In the genomic region with DNA sequence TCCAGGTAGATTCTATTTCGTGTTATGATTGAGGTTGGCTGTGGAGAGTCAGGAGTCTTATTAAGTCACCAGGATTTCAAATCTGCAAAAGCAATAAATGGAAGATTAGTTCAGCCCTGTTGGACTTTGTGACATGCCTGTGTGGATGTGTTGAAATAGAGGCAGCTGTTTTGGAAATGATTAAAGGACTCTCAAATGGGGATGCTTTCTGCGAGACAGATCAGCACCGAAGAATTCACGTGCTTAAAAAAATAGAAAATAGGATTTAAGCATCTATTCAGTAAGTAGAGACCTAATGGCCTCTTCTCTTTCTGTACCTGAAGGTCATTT, we compare ENCODE assay signal across 19 mouse cellular contexts. TPM values are rescaled to one million over a fixed set of nuclear protein-coding genes. Genes with fewer than 3 reads are reported as not detected.
DNase-seq lines count a peak whose midpoint lies in the region; ATAC-seq and TF ChIP-seq lines count a peak whose summit lies in the region.
"Had no signal": no experiment of that assay in that cellular context is flagged by ENCODE, and none has a peak within 500 bp of the region (broad histone marks: within the 10 kb centered on the region; RNA-seq: fewer than 3 reads in every experiment).

No protein-coding gene starts in this region.

- 86% methylated on average over 4 of the region's 4 CpGs for WGBS in heart, embryonic 10.5 days
- 24% methylated on average over 4 of the region's 4 CpGs for WGBS in liver, adult 2 months
- WGBS in liver, embryonic 12.5 days (ENCODE audit: insufficient replicate concordance): 26% methylated on average over 4 of the region's 4 CpGs
- 87% methylated on average over 4 of the region's 4 CpGs for WGBS in lung, adult 2 months

- no peak for TF ChIP-seq CTCF in liver, adult 2 months (IDR thresholded peaks at IDR 0.05; ENCODE audit: low read depth, low read length)
- no peak for TF ChIP-seq CTCF in lung, adult 2 months (IDR thresholded peaks at IDR 0.05; ENCODE audit: insufficient read depth, low read length)

- H3K4me1 ChIP-seq in heart, embryonic 10.5 days: peaks cover 6% of the 10 kb centered on the region; the same call in 1 of the 2 replicates
- no peaks in the 10 kb centered on the region for H3K4me1 ChIP-seq in liver, adult 2 months (ENCODE audit: control insufficient read depth, insufficient read depth, low read length)
- peaks cover 53% of the 10 kb centered on the region for H3K4me1 ChIP-seq in liver, embryonic 12.5 days
- no peaks in the 10 kb centered on the region for H3K4me1 ChIP-seq in lung, adult 2 months (ENCODE audit: control insufficient read depth, insufficient read depth, low read length)
- H3K4me1 ChIP-seq: hindbrain, embryonic 13.5 days; midbrain, embryonic 10.5 days; neural tube, embryonic 13.5 days; stomach, embryonic 15.5 days had no signal

- no peak for TF ChIP-seq POLR2A in liver, adult 2 months (IDR thresholded peaks at IDR 0.05; ENCODE audit: extremely low read depth, insufficient read depth, low read length)
- no peak for TF ChIP-seq POLR2A in lung, adult 2 months (IDR thresholded peaks at IDR 0.05; ENCODE audit: borderline replicate concordance, extremely low read depth, low read depth, low read length)

- H3K27me3 ChIP-seq in heart, embryonic 10.5 days (ENCODE audit: insufficient read depth, poor library complexity, severe bottlenecking): no peaks in the 10 kb centered on the region
- no peaks in the 10 kb centered on the region for H3K27me3 ChIP-seq in liver, adult 2 months (ENCODE audit: control insufficient read depth, insufficient read depth, low read length)
- no peaks in the 10 kb centered on the region for H3K27me3 ChIP-seq in liver, embryonic 12.5 days (replicated peaks)
- H3K27me3 ChIP-seq: hindbrain, embryonic 13.5 days; neural tube, embryonic 13.5 days; stomach, embryonic 15.5 days had no signal

- intact Hi-C loops in heart, postnatal 10 days (cut with DNase I): no loop called here

- DNase-seq in heart, embryonic 10.5 days (ENCODE audit: low spot score): peak; percentile 66
- DNase-seq in heart, postnatal 10 days: no peak
- peak; percentile 92 for DNase-seq in liver, adult 2 months (ENCODE audit: extremely low read depth, low read depth, low spot score)
- no peak for DNase-seq in liver
- no peak for DNase-seq in lung, postnatal 14 days
- DNase-seq in gastrocnemius, adult 18-20 months (ENCODE audit: low spot score): no peak
- no peak for DNase-seq in lung, adult 2 months
- DNase-seq: adrenal gland, adult 2 months; cerebellum, postnatal 14 days; embryo, embryonic 11 days; heart, adult 2 months; thymus, postnatal 14 days had no signal

- no peak overlapping the region for H3K27ac ChIP-seq in heart, embryonic 10.5 days
- no peak overlapping the region for H3K27ac ChIP-seq in liver, adult 2 months (replicated peaks; ENCODE audit: insufficient read depth, low read depth, low read length)
- H3K27ac ChIP-seq in liver, embryonic 12.5 days: peak overlapping the region; percentile 99
- H3K27ac ChIP-seq: heart, adult 2 months; hindbrain, embryonic 13.5 days; midbrain, embryonic 10.5 days; neural tube, embryonic 13.5 days; stomach, embryonic 15.5 days had no signal

- H3K9me3 ChIP-seq in heart, embryonic 10.5 days: no peaks in the 10 kb centered on the region
- no peaks in the 10 kb centered on the region; the same call in 1 of the 2 replicates for H3K9me3 ChIP-seq in liver, embryonic 12.5 days (replicated peaks)
- H3K9me3 ChIP-seq: hindbrain, embryonic 13.5 days; midbrain, embryonic 10.5 days; neural tube, embryonic 13.5 days; stomach, embryonic 15.5 days had no signal

- no peak overlapping the region for H3K9ac ChIP-seq in liver, adult 2 months (ENCODE audit: low read depth, low read length)
- H3K9ac ChIP-seq in liver, embryonic 12.5 days: peak overlapping the region; percentile 54
- H3K9ac ChIP-seq: hindbrain, embryonic 13.5 days; neural tube, embryonic 13.5 days; stomach, embryonic 15.5 days had no signal

- H3K79me2 ChIP-seq in liver, adult 2 months (ENCODE audit: control insufficient read depth, insufficient read depth, low read length): no peaks in the 10 kb centered on the region

- H3K4me2 ChIP-seq in liver, embryonic 12.5 days: peak overlapping the region; percentile 59
- H3K4me2 ChIP-seq: hindbrain, embryonic 13.5 days; neural tube, embryonic 13.5 days; stomach, embryonic 15.5 days had no signal

- no peak overlapping the region for H3K4me3 ChIP-seq in heart, embryonic 10.5 days
- H3K4me3 ChIP-seq in liver, adult 2 months (ENCODE audit: insufficient read depth, low read depth, low read length): no peak overlapping the region
- H3K4me3 ChIP-seq in liver, embryonic 12.5 days: peak overlapping the region; percentile 39
- H3K4me3 ChIP-seq in lung, adult 2 months (replicated peaks; ENCODE audit: extremely low read depth, low read depth, low read length): no peak overlapping the region
- H3K4me3 ChIP-seq: heart, adult 2 months; hindbrain, embryonic 13.5 days; midbrain, embryonic 10.5 days; neural tube, embryonic 13.5 days; stomach, embryonic 15.5 days had no signal

- H3K36me3 ChIP-seq in heart, embryonic 10.5 days: peaks cover 12% of the 10 kb centered on the region
- H3K36me3 ChIP-seq in liver, adult 2 months (ENCODE audit: control insufficient read depth, insufficient read depth, low read length): peaks cover 3% of the 10 kb centered on the region; the same call in 1 of the 2 replicates
- peaks cover 39% of the 10 kb centered on the region for H3K36me3 ChIP-seq in liver, embryonic 12.5 days
- H3K36me3 ChIP-seq: hindbrain, embryonic 13.5 days; stomach, embryonic 15.5 days had no signal

- peak; percentile 64 for ATAC-seq in liver, embryonic 12.5 days
- ATAC-seq: CD4-positive, CD25-positive, alpha-beta regulatory T cell, adult 4 months; forebrain, embryonic 16.5 days had no signal

RNA-seq across cellular contexts. Expression of a gene that starts 37.5 kb away (rescaled TPM):
- 16.5 and 21.8 TPM in 2 replicates for polyA plus RNA-seq in heart, embryonic 10.5 days (2016; fragmentation: Nextera tagmentation; extraction: Ambion mirVana)
- total RNA-seq in heart, postnatal 10 days (2021): 1 to 10 TPM; 2.8 to 3.8 TPM
- 1.9 and 2.0 TPM in 2 replicates for total RNA-seq in liver, adult 2 months (2014; rRNA removed)
- 1.7 TPM in 2 replicates for polyA plus RNA-seq in liver, adult 2 months (2012; rRNA removed)
- 22.4 and 23.0 TPM in 2 replicates for polyA plus RNA-seq in liver, embryonic 12.5 days (2016; fragmentation: Nextera tagmentation; extraction: Ambion mirVana)
- 1 to 10 TPM; 3.5 to 4.3 TPM for total RNA-seq in gastrocnemius, adult 18-20 months (2021)
- 4.2 and 5.8 TPM in 2 replicates for polyA plus RNA-seq in lung, adult 2 months (2012; rRNA removed)

RNA-seq across cellular contexts. Expression of a gene that starts 38.5 kb away (rescaled TPM):
- 8.9 and 14.2 TPM in 2 replicates for polyA plus RNA-seq in heart, embryonic 10.5 days (2016; fragmentation: Nextera tagmentation; extraction: Ambion mirVana)
- total RNA-seq in heart, postnatal 10 days (2021): 10 to 100 TPM; 47.1 to 50.2 TPM
- 13.8 and 15.5 TPM in 2 replicates for total RNA-seq in liver, adult 2 months (2014; rRNA removed)
- polyA plus RNA-seq in liver, adult 2 months (2012; rRNA removed): 22.1 and 26.1 TPM in 2 replicates
- polyA plus RNA-seq in liver, embryonic 12.5 days (2016; fragmentation: Nextera tagmentation; extraction: Ambion mirVana): 7.1 and 7.8 TPM in 2 replicates
- total RNA-seq in gastrocnemius, adult 18-20 months (2021): 10 to 100 TPM; 61.7 to 65.1 TPM
- polyA plus RNA-seq in lung, adult 2 months (2012; rRNA removed): 31.8 and 41.7 TPM in 2 replicates

Comparison
In these comparisons a context has a peak if more than half of its experiments do, and no peak if none do; other contexts are left out.
1. DNase-seq: peak in heart, embryonic 10.5 days (single experiment) and liver, adult 2 months (single experiment); none in heart, postnatal 10 days (0 of 2), liver (single experiment), lung, postnatal 14 days (single experiment), gastrocnemius, adult 18-20 months (single experiment) and lung, adult 2 months (single experiment).